ENCODE assay signal across 9 mouse cellular contexts in the genomic region with DNA sequence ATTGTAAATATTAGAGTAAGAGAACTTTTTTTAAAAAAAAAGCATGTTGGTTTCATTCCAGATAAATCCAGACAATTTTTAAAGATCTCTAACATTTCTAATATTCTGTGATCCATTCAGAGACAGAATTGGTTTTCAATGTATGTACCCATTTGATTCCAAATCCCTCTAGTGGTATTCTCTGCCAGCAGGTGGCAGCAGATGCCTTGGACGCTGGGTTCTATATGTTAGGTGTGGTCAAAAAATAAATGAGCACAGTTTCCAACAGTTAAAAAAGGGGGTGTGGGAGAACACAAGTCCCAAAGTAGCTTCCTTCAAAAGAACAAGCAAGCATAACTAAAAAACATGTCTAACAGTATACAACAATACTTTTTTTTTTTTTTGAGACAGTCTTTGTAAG. TPM values are rescaled to one million over a fixed set of nuclear protein-coding genes. Genes with fewer than 3 reads are reported as not detected.
DNase-seq lines count a peak whose midpoint lies in the region; ATAC-seq lines count a peak whose summit lies in the region.
"Had no signal": no experiment of that assay in that cellular context is flagged by ENCODE, and none has a peak within 500 bp of the region (broad histone marks: within the 10 kb centered on the region; RNA-seq: fewer than 3 reads in every experiment).

No protein-coding gene starts in this region.

- H3K27me3 ChIP-seq in neural tube, embryonic 15.5 days (replicated peaks) = no peaks in the 10 kb centered on the region
- H3K27me3 ChIP-seq in forebrain, embryonic 11.5 days (ENCODE audit: control insufficient read depth, insufficient read depth, low read length) = no peaks in the 10 kb centered on the region
- H3K27me3 ChIP-seq: neural tube, embryonic 13.5 days had no signal

- no peaks in the 10 kb centered on the region for H3K36me3 ChIP-seq in neural tube, embryonic 15.5 days
- no peaks in the 10 kb centered on the region for H3K36me3 ChIP-seq in forebrain, embryonic 11.5 days (ENCODE audit: control insufficient read depth, insufficient read depth, low read length)
- H3K36me3 ChIP-seq: neural tube, embryonic 13.5 days had no signal

- H3K4me1 ChIP-seq in neural tube, embryonic 15.5 days = peaks cover 17% of the 10 kb centered on the region
- 0 out of 2 replicates have a peak, but pooled peaks cover under 1% of the 10 kb centered on the region for H3K4me1 ChIP-seq in forebrain, embryonic 11.5 days (replicated peaks; ENCODE audit: control insufficient read depth, insufficient read depth, low read length)

- 0 out of 2 replicates have a peak, but pooled peaks have one; percentile 41 for ATAC-seq in frontal cortex, adult (ENCODE audit: low TSS enrichment)
- ATAC-seq in neural tube, embryonic 15.5 days (ENCODE audit: low FRiP score) = no peak
- ATAC-seq in forebrain, embryonic 11.5 days (replicated peaks; ENCODE audit: low FRiP score) = no peak

- DNase-seq in frontal cortex, postnatal 14 days (ENCODE audit: low spot score in 2 of 2) = no peak
- peak; percentile 40 for DNase-seq in neural tube, embryonic 10.5 days (ENCODE audit: extremely low spot score, low spot score)
- DNase-seq in adrenal gland, postnatal 14 days = peak; percentile 49
- peak; percentile 14 for DNase-seq in hindlimb bud, embryonic 11.5 days (ENCODE audit: extremely low spot score, low read depth, low spot score)
- peak; percentile 80 for DNase-seq in lung, postnatal 36 days
- no peak for DNase-seq in forebrain, embryonic 11.5 days (ENCODE audit: low spot score)

- 5% methylated on average over 1 of the region's 1 CpGs for WGBS in neural tube, embryonic 15.5 days
- WGBS in forebrain, embryonic 11.5 days = 0% methylated on average over 1 of the region's 1 CpGs

- H3K4me2 ChIP-seq in neural tube, embryonic 15.5 days = no peak overlapping the region
- H3K4me2 ChIP-seq in forebrain, embryonic 11.5 days (ENCODE audit: low read depth, low read length, severe bottlenecking) = no peak overlapping the region
- H3K4me2 ChIP-seq: neural tube, embryonic 13.5 days had no signal

- no peak overlapping the region for H3K4me3 ChIP-seq in neural tube, embryonic 15.5 days (replicated peaks)
- H3K4me3 ChIP-seq in forebrain, embryonic 11.5 days (ENCODE audit: low read depth, low read length) = no peak overlapping the region
- H3K4me3 ChIP-seq: neural tube, embryonic 13.5 days had no signal

- no peak overlapping the region for H3K27ac ChIP-seq in neural tube, embryonic 15.5 days (replicated peaks)
- H3K27ac ChIP-seq in forebrain, embryonic 11.5 days (ENCODE audit: low read depth, low read length) = no peak overlapping the region
- H3K27ac ChIP-seq: neural tube, embryonic 13.5 days had no signal

- H3K9me3 ChIP-seq in neural tube, embryonic 15.5 days (replicated peaks) = no peaks in the 10 kb centered on the region
- H3K9me3 ChIP-seq in forebrain, embryonic 11.5 days (ENCODE audit: control insufficient read depth, low read length) = no peaks in the 10 kb centered on the region
- H3K9me3 ChIP-seq: neural tube, embryonic 13.5 days had no signal

- no peak overlapping the region for H3K9ac ChIP-seq in neural tube, embryonic 15.5 days (replicated peaks)
- H3K9ac ChIP-seq in forebrain, embryonic 11.5 days (ENCODE audit: low read length) = no peak overlapping the region
- H3K9ac ChIP-seq: neural tube, embryonic 13.5 days had no signal

RNA-seq across cellular contexts. Expression of gene Kalrn, which starts 41.8 kb away (rescaled TPM):
- polyA plus RNA-seq in neural tube, embryonic 15.5 days (2015; fragmentation: Nextera tagmentation; extraction: Ambion mirVana) = 20.0 and 23.7 TPM in 2 replicates
- 12.9 and 20.7 TPM in 2 replicates for total RNA-seq in adrenal gland, postnatal 14 days (2021)
- 21.3 and 22.4 TPM in 2 replicates for polyA plus RNA-seq in forebrain, embryonic 11.5 days (2014; fragmentation: Nextera tagmentation; extraction: Ambion mirVana)

Comparison
In these comparisons a context has a peak if more than half of its experiments do, and no peak if none do; other contexts are left out.
1. DNase-seq: peak in neural tube, embryonic 10.5 days (single experiment), adrenal gland, postnatal 14 days (single experiment), hindlimb bud, embryonic 11.5 days (single experiment) and lung, postnatal 36 days (single experiment); none in frontal cortex, postnatal 14 days (0 of 2) and forebrain, embryonic 11.5 days (single experiment).